Mouse (Mus musculus) stomach, postnatal 0 days (tissue): Measurements from ENCODE around the gene Rab28. TPM values are rescaled to one million over a fixed set of nuclear protein-coding genes. Genes with fewer than 3 reads are reported as not detected.
"Not testable (repeated sequence)": the region's sequence is repeated elsewhere in the genome, so short reads cannot be mapped to it uniquely, and the experiment has no call there.

Source experiments
- ATAC-seq: fragments of 200-750 bp; cut with Nextera tagmentation; 2 replicates; pipeline ENCODE4 v1.8.0; 2017; ENCODE audit not compliant: low FRiP score, low TSS enrichment
- DNase-seq: peaks from one replicate; pipeline ENCODE4 v3.0.0-alpha.2; 2016; ENCODE audit warnings: low spot score
- H3K27ac ChIP-seq: fragments of 300-500 bp; sonication (generic); replicated peaks from 2 replicates; pipeline ENCODE4 v1.5.1; 2014; ENCODE audit warnings: mild to moderate bottlenecking, control low read depth
- H3K27me3 ChIP-seq: fragments of 300-500 bp; sonication (generic); 2 replicates; pipeline ENCODE4 v1.6.1; 2014; ENCODE audit warnings: low read length; ENCODE audit not compliant: control insufficient read depth, insufficient read depth
- H3K36me3 ChIP-seq: fragments of 300-500 bp; sonication (generic); 2 replicates; pipeline ENCODE4 v1.6.1; 2014; ENCODE audit warnings: low read length, mixed read lengths; ENCODE audit not compliant: control insufficient read depth, insufficient read depth
- H3K4me1 ChIP-seq: fragments of 300-500 bp; sonication (generic); replicated peaks from 2 replicates; pipeline ENCODE4 v1.6.1; 2014; ENCODE audit warnings: antibody characterized with exemption; ENCODE audit not compliant: control insufficient read depth, insufficient read depth
- H3K4me2 ChIP-seq: fragments of 300-500 bp; sonication (generic); replicated peaks from 2 replicates; pipeline ENCODE4 v1.6.1; 2014; ENCODE audit warnings: low read depth, mild to moderate bottlenecking, control low read depth, moderate library complexity
- H3K4me3 ChIP-seq: fragments of 300-500 bp; sonication (generic); 2 replicates; pipeline ENCODE4 v1.5.1; 2014; ENCODE audit warnings: low read depth, low read length, control low read depth
- H3K9ac ChIP-seq: fragments of 300-500 bp; sonication (generic); 2 replicates; pipeline ENCODE4 v1.6.1; 2014; ENCODE audit warnings: mild to moderate bottlenecking, low read length, control low read depth, mixed read lengths
- H3K9me3 ChIP-seq: fragments of 300-500 bp; sonication (generic); 2 replicates; pipeline ENCODE4 v1.6.1; 2016; ENCODE audit warnings: low read length; ENCODE audit not compliant: control insufficient read depth
- CTCF ChIP-seq: IDR thresholded peaks from 2 replicates; pipeline ENCODE4 v1.5.1; 2016; ENCODE audit warnings: antibody characterized with exemption, low read depth, mild to moderate bottlenecking, moderate library complexity
- EP300 ChIP-seq: optimal IDR thresholded peaks from 2 replicates; pipeline ENCODE3; 2016; ENCODE audit warnings: antibody characterized with exemption
- WGBS: fragments of 180-500 bp; shearing (Covaris S2); extraction: QIAGEN DNeasy Blood & Tissue Kit; methylation state at CpG from one replicate; pipeline ENCODE4 v1.1.7; 2014; 5-methylcytosine and 5-hydroxymethylcytosine counted together
- polyA plus RNA-seq: library from polyadenylated mRNA; unstranded; fragments of >200 nt; fragmentation: Nextera tagmentation; extraction: Ambion mirVana; gene quantifications from 2 replicates; pipeline ENCODE4 v1.2.1, GENCODE M21; 2015

The Rab28 gene
- polyA plus RNA-seq, 1 experiment from 2014 or later: 44.4 TPM

DNA sequence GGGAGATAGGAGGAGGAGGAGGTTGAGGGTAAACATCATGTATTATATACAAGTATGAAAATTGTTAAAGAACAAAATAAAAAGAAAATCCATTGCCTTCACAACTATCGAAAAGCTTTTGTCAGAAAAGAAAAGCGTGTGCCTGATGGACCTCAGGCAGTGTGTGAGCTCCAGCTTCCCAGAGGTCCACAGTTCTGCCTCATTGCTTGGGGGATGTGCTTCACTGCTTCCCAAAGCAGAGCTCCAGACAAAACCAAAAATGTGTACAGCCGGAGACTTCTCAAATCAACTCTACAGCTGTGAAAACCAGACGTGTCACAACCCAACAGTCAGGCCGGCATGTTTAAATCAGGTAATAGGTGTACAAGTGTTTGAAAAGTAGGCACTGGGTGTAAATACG, 17.6 kb upstream of the Rab28 start:
- H3K4me2 ChIP-seq: no peak overlapping the region
- no peaks in the 10 kb centered on the region for H3K4me1 ChIP-seq
- H3K4me3 ChIP-seq: no peak overlapping the region
- TF ChIP-seq CTCF (no peak), EP300 (no peak)
- no peak for ATAC-seq
- no peak overlapping the region for H3K9ac ChIP-seq
- no peak for DNase-seq
- no peaks in the 10 kb centered on the region for H3K9me3 ChIP-seq
- WGBS: 77% methylated on average over 6 of the region's 6 CpGs
- H3K36me3 ChIP-seq: no peaks in the 10 kb centered on the region
- no peak overlapping the region for H3K27ac ChIP-seq
- no peaks in the 10 kb centered on the region for H3K27me3 ChIP-seq

DNA sequence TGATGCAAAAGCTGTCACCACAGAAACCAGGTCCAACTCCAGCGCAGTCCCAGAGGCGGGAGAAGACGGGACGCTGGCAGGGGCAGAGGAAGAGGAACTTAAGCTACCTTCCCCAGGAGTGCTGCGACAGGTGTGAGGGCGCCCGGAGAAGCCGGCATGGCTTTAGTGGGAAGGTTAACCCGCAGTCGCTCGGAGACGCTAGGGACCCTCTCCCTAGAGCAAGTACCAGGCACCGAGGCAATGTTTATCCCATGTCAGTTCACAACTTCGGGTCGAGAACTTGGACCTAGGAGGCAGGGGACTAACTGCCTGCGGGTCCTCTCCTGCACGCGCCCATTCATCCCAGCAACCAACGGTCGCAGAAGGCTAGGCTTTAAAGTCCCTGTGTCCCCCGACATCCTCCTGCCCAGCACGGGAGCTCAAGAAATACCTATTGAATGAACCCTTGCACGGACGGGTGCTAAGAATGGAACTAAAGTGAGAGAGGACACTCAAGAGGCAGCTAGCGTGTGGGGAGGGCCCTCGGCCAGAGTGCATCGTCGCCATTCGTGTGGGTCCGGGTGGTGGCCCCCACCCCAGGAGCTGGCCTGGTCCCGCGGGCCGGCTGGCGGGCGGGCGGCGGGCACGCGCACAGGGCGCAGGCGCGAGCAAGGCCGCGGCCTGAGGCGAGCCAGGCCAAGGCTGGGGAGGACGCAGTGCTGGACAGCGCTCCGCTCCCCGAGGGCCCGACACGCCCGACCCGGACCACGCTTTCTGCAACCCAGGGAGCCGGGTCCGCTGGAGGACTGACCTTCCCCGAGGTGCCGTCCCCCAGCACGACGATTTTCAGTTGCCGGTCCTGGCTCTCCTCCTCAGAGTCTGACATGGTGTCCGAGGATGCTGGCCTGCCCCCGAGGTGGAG, 592 bp downstream of the Rab28 start:
- Histone ChIP-seq H3K4me1 (no peaks in the 10 kb centered on the region), H3K36me3 (no peaks in the 10 kb centered on the region), H3K27ac (peak overlapping the region; percentile 89), H3K9me3 (no peaks in the 10 kb centered on the region), H3K4me3 (peak overlapping the region; percentile 98), H3K27me3 (no peaks in the 10 kb centered on the region), H3K4me2 (peak overlapping the region; percentile 99), H3K9ac (peak overlapping the region; percentile 84)
- under 1% methylated on average over 57 of the region's 63 CpGs for WGBS
- peak; percentile 67 for DNase-seq
- peak; percentile 91 for ATAC-seq
- TF ChIP-seq EP300 (no peak), CTCF (no peak)

DNA sequence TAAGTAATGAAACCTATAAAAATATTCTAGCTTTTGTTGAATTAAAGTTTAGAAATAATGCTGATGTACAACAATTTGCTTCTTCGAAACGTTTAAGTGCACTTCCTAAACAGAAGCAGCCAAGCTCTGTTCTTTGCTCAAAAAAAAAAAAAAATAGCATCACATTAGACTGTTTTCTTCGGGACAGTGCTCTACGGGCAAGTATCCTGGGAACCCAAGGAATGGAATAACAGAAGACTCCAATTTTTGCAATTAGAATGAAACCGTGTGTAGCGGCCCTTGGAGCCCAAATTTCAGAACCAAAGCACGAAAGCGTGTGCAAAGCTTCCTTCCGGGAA, 1.2 kb downstream of the Rab28 start:
- no peaks in the 10 kb centered on the region for H3K36me3 ChIP-seq
- no peaks in the 10 kb centered on the region for H3K27me3 ChIP-seq
- H3K9me3 ChIP-seq: no peaks in the 10 kb centered on the region
- H3K4me2 ChIP-seq: peak overlapping the region; percentile 99
- H3K27ac ChIP-seq: no peak overlapping the region
- H3K4me3 ChIP-seq: peak overlapping the region; percentile 98
- DNase-seq (no peak), ATAC-seq (no peak)
- peak overlapping the region; percentile 84 for H3K9ac ChIP-seq
- TF ChIP-seq EP300 (no peak), CTCF (no peak)
- no peaks in the 10 kb centered on the region for H3K4me1 ChIP-seq
- WGBS: 8% methylated on average over 9 of the region's 9 CpGs

DNA sequence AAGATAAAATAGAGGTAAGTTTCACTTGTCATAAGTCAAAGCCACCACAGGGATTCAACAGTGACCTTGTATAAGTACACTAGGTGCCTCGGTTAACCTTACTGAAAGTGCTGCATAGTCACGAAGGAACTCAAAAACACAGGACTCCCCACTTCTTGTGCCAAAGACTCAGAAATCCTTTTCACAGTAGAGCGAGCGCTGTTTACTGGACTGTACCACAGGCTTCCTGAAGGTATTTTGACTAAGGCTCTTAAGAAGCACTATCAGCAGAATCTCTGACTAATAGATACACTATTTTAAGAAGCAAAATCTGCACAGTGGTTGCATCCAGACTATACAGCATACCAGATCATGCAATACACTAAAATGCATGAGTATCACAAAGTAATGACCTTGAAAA, 6.9 kb downstream of the Rab28 start:
- not testable (repeated sequence) for H3K4me2 ChIP-seq, ATAC-seq, H3K27ac ChIP-seq, H3K27me3 ChIP-seq, H3K9me3 ChIP-seq, H3K36me3 ChIP-seq, H3K4me3 ChIP-seq, H3K4me1 ChIP-seq, DNase-seq, H3K9ac ChIP-seq
- WGBS: 85% methylated on average over 4 of the region's 4 CpGs

DNA sequence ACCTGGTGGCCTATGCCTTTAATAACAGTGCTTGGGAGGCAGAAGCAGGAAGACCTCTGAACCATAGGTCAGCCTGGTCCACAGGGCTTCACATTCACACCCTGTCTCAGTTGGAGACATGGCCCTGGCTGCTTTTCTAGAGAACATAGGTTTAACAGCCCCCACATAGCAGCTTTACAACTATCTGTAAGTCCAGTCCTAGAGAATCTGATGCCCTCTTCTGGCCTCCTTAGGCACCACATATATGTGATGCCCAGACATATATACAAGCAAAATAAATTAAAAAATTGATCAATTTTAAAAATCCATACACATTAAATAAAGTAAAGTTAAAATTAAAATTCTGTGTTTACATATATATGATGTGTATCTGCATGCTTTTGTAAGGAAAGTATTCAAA, 10.0 kb downstream of the Rab28 start:
- ATAC-seq (no peak), DNase-seq (no peak)
- TF ChIP-seq EP300 (no peak), CTCF (peak; percentile 46)
- H3K36me3 ChIP-seq: no peaks in the 10 kb centered on the region
- H3K4me1 ChIP-seq: no peaks in the 10 kb centered on the region
- H3K9ac ChIP-seq: no peak overlapping the region
- H3K4me3 ChIP-seq: no peak overlapping the region
- H3K27me3 ChIP-seq: no peaks in the 10 kb centered on the region
- H3K9me3 ChIP-seq: no peaks in the 10 kb centered on the region
- H3K4me2 ChIP-seq: no peak overlapping the region
- no peak overlapping the region for H3K27ac ChIP-seq

DNA sequence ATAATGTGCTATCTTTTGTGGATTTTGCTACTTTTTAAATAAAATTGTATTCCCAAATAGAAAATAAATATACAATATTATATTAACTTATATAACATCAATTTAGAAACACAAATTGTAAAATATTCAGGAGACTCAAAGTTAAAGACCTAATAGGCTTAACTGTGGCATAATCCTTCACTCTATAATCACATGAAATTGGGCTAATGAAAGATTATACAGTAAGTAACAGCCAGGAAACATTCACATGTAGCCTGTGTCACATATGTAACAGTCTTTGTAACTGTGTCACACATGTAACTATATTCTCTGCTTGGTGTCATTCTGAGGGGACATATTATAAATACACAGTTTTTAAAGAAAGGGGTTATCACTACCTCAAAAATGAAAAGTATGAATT, 22.9 kb downstream of the Rab28 start:
- H3K4me3 ChIP-seq: no peak overlapping the region
- ATAC-seq: no peak
- H3K4me2 ChIP-seq: no peak overlapping the region
- H3K9ac ChIP-seq: no peak overlapping the region
- H3K27me3 ChIP-seq: no peaks in the 10 kb centered on the region
- DNase-seq: no peak
- no peaks in the 10 kb centered on the region for H3K9me3 ChIP-seq
- no peak overlapping the region for H3K27ac ChIP-seq
- H3K4me1 ChIP-seq: no peaks in the 10 kb centered on the region
- no peaks in the 10 kb centered on the region for H3K36me3 ChIP-seq
- TF ChIP-seq CTCF (no peak), EP300 (no peak)
